Mouse (Mus musculus) CD4-positive, CD25-positive, alpha-beta regulatory T cell, adult 2 months (primary cell): ENCODE measurements around the gene Frk.
"Not testable (repeated sequence)": the region's sequence is repeated elsewhere in the genome, so short reads cannot be mapped to it uniquely, and the experiment has no call there.

Experiments used
- DNase-seq: peaks from one replicate; pipeline ENCODE4 v3.0.0-alpha.2; 2012; ENCODE audit warnings: low read depth, low spot score

The Frk gene

GRCm38 (mm10) chr10:34615474-34615873, 132.3 kb downstream of the Frk start:
- DNase-seq: no peak

GRCm38 (mm10) chr10:34617216-34617615, 134.0 kb downstream of the Frk start:
- DNase-seq: no peak

GRCm38 (mm10) chr10:34618490-34618889, 135.3 kb downstream of the Frk start:
- DNase-seq: no peak

- DNase-seq: not testable (repeated sequence)
These were observed 137.3 kb downstream of the Frk start for GRCm38 (mm10) chr10:34620540-34620939.

- no peak for DNase-seq
These were observed 155.0 kb downstream of the Frk start for GRCm38 (mm10) chr10:34638245-34638644.
